Mouse (Mus musculus): ENCODE measurements around the gene Mark1. TPM values are rescaled to one million over a fixed set of nuclear protein-coding genes. Genes with fewer than 3 reads are reported as not detected.
A peak's percentile ranks its signal among the peaks of the same experiment; 100 is the strongest.

The Mark1 gene
- polyA plus RNA-seq, 1 experiment from 2014 or later, result 2.1 TPM

GRCm38 (mm10) chr1:184851741-184852618 is 147.4 kb downstream of the Mark1 start:
- Histone ChIP-seq H3K27me3 (replicated peaks) (peaks cover 16% of the 10 kb centered on the region), H3K4me2 (peak overlapping the region; percentile 62), H3K9me3 (replicated peaks) (no peaks in the 10 kb centered on the region), H3K9ac (peak overlapping the region; percentile 18; the same call in 1 of the 2 replicates), H3K36me3 (no peaks in the 10 kb centered on the region), H3K27ac (ENCODE audit: poor library complexity, severe bottlenecking) (peak overlapping the region; percentile 52), H3K4me1 (replicated peaks) (peaks cover 21% of the 10 kb centered on the region), H3K4me3 (peak overlapping the region; percentile 15)
- ATAC-seq (ENCODE audit: insufficient number of reproducible peaks, low FRiP score), result peak; percentile 89
- WGBS, result 16% methylated on average over 31 of the region's 31 CpGs

GRCm38 (mm10) chr1:184851166-184851565 is 148.2 kb downstream of the Mark1 start:
- Histone ChIP-seq H3K4me1 (replicated peaks) (peaks cover 21% of the 10 kb centered on the region), H3K9ac (no peak overlapping the region), H3K27me3 (replicated peaks) (peaks cover 16% of the 10 kb centered on the region), H3K4me2 (0 out of 2 replicates have a peak overlapping the region, but pooled peaks have one; percentile 62), H3K27ac (ENCODE audit: poor library complexity, severe bottlenecking) (peak overlapping the region; percentile 52; the same call in 1 of the 2 replicates), H3K36me3 (no peaks in the 10 kb centered on the region), H3K4me3 (no peak overlapping the region), H3K9me3 (replicated peaks) (no peaks in the 10 kb centered on the region)
- no peak for ATAC-seq (ENCODE audit: insufficient number of reproducible peaks, low FRiP score)
- WGBS, result 29% methylated on average over 7 of the region's 7 CpGs

DNA sequence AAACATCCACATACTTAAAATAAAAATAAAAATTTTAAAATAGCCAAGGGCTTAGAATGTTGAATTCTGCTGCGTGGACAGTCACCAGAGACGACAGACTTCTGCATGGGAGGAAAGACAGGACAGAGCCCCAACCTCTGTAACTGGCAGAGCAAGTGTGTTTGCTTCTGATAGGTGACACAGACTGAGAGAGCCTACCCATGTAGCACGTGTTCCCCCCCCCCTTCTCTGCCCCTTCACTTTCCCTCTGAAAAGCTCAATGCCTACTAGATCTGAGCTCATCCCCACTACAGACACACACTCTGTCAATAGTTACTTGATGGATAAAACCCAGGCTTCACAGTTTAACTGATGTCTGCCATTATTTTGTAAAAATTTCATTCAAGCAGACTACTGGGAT is 152.4 kb downstream of the Mark1 start:
- H3K4me3 ChIP-seq, result 0 out of 2 replicates have a peak overlapping the region, but pooled peaks have one; percentile 85
- peak overlapping the region; percentile 83 for H3K4me2 ChIP-seq
- H3K4me1 ChIP-seq (replicated peaks), result peaks cover 26% of the 10 kb centered on the region

More for the DNA sequence above, 152.4 kb downstream of the Mark1 start:
- peaks cover 16% of the 10 kb centered on the region for H3K27me3 ChIP-seq (replicated peaks)
- ATAC-seq (ENCODE audit: insufficient number of reproducible peaks, low FRiP score), result no peak
- H3K9ac ChIP-seq, result no peak overlapping the region
- H3K9me3 ChIP-seq (replicated peaks), result no peaks in the 10 kb centered on the region
- 54% methylated on average over 3 of the region's 3 CpGs for WGBS
- H3K27ac ChIP-seq (ENCODE audit: poor library complexity, severe bottlenecking), result no peak overlapping the region
- H3K36me3 ChIP-seq, result no peaks in the 10 kb centered on the region

Other genes with a start within 250 kb of the Mark1 start
- 0.14 and 0.24 TPM in 2 replicates for gene Marc1, start 188.3 kb downstream of the Mark1 start, polyA plus RNA-seq (2016; fragmentation: Nextera tagmentation; extraction: Ambion mirVana)
- 92.5 and 95.8 TPM in 2 replicates for gene Marc2, start 153.1 kb downstream of the Mark1 start, polyA plus RNA-seq (2016; fragmentation: Nextera tagmentation; extraction: Ambion mirVana)
- 0.51 and 0.60 TPM in 2 replicates for gene C130074G19Rik, start 116.4 kb downstream of the Mark1 start, polyA plus RNA-seq (2016; fragmentation: Nextera tagmentation; extraction: Ambion mirVana)
- 19.0 and 19.1 TPM in 2 replicates for gene Rab3gap2, start 204.5 kb upstream of the Mark1 start, polyA plus RNA-seq (2016; fragmentation: Nextera tagmentation; extraction: Ambion mirVana)